Mouse (Mus musculus) ES-Bruce4 (cell line): ENCODE data around the gene Ptbp3.

Experiments used
- CTCF ChIP-seq: IDR thresholded peaks from one replicate; pipeline ENCODE4 v1.8.1; 2011; ENCODE audit warnings: low read depth, low read length
- EP300 ChIP-seq: IDR thresholded peaks from 2 replicates; pipeline ENCODE4 v1.6.1; 2011; ENCODE audit warnings: low read depth, low read length; ENCODE audit not compliant: insufficient read depth
- POLR2A ChIP-seq: IDR thresholded peaks from one replicate; pipeline ENCODE4 v1.8.1; 2011; ENCODE audit warnings: low read length; ENCODE audit not compliant: insufficient read depth

DNA sequence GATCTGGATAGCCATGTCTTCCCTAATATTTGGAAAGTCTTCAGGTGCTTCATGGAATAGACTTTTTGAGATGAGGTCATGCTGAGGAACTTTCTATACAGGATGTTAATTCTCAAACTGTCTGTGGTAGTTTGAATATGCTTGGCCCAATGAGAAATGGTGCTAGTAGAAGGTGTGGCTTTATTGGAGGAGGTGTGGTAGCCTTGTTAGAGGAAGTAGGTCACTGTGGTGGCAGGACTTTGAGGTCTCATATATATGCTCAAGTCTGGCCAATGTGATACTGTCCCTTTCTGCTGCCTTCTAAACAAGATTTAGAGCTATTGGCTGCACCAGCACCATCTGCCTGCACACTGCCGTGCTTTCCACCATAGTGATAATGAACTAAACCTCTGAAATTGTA lies 18.0 kb downstream of the Ptbp3 start:
- TF ChIP-seq POLR2A (no peak), CTCF (no peak), EP300 (no peak)
